Mouse (Mus musculus): ENCODE data around the gene Slc44a3. TPM values are rescaled to one million over a fixed set of nuclear protein-coding genes. Genes with fewer than 3 reads are reported as not detected.

Gene Slc44a3
- polyA plus RNA-seq, 1 experiment = 0.52 TPM

DNA sequence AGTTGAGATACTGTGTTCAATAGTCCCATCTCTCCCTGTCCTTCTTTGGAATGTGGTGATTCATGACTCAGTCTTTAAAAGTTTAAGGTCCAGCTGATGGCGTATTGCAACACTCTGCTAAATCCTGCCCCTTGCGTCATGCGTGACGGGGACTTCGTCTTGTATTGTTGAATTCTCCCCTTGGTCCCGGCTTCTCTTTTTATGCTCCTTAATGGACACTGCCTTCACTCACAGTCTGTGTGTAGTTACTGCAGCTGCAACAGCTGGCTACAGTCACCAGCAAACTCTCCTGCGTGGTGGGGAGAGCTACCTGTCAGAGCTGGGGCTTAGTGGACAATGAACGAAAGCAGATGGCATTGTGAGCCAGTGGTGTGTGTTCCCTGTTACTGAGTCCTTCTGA, 82.7 kb downstream of the Slc44a3 start:
- H3K4me3 ChIP-seq (replicated peaks; ENCODE audit: insufficient read depth, low read depth, low read length) = no peak overlapping the region
- no peak for DNase-seq
- WGBS = 89% methylated on average over 8 of the region's 8 CpGs
- no peak overlapping the region for H3K27ac ChIP-seq (ENCODE audit: insufficient read depth, low read length)
- no peaks in the 10 kb centered on the region for H3K27me3 ChIP-seq (ENCODE audit: control insufficient read depth, insufficient read depth, low read length)
- TF ChIP-seq CTCF (IDR thresholded peaks at IDR 0.05; ENCODE audit: borderline replicate concordance, insufficient read depth, low read depth, low read length) = no peak
- TF ChIP-seq POLR2A (IDR thresholded peaks at IDR 0.05; ENCODE audit: borderline replicate concordance, insufficient read depth, low read length) = no peak
- peaks cover 5% of the 10 kb centered on the region; the same call in 1 of the 2 replicates for H3K4me1 ChIP-seq (ENCODE audit: control insufficient read depth, insufficient read depth, low read length)

DNA sequence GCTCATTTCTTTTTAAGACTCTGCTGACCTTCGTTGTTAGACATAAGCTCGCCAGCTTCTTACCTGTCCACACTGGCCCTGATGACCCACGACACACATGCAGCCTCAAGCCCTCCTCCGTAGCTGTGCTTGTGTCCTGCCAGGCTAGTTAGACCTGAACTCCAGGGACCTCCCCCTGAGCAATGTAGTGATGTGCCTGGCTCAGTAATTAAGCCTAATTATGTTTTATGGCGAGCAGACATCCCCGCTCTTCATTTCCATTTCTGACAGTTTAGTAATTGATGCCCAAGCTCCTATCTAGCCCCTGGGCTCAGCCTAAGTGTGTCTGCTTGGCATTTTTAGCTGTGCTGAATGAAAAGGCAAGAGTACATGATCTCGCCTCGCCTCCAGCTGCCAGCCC, 83.6 kb downstream of the Slc44a3 start:
- no peak for TF ChIP-seq POLR2A (IDR thresholded peaks at IDR 0.05; ENCODE audit: borderline replicate concordance, insufficient read depth, low read length)
- no peak for TF ChIP-seq CTCF (IDR thresholded peaks at IDR 0.05; ENCODE audit: borderline replicate concordance, insufficient read depth, low read depth, low read length)
- no peaks in the 10 kb centered on the region for H3K27me3 ChIP-seq (ENCODE audit: control insufficient read depth, insufficient read depth, low read length)
- H3K4me3 ChIP-seq (replicated peaks; ENCODE audit: insufficient read depth, low read depth, low read length) = no peak overlapping the region
- no peak for DNase-seq
- H3K27ac ChIP-seq (ENCODE audit: insufficient read depth, low read length) = no peak overlapping the region
- H3K4me1 ChIP-seq (ENCODE audit: control insufficient read depth, insufficient read depth, low read length) = peaks cover 5% of the 10 kb centered on the region; the same call in 1 of the 2 replicates
- 68% methylated on average over 8 of the region's 8 CpGs for WGBS

DNA sequence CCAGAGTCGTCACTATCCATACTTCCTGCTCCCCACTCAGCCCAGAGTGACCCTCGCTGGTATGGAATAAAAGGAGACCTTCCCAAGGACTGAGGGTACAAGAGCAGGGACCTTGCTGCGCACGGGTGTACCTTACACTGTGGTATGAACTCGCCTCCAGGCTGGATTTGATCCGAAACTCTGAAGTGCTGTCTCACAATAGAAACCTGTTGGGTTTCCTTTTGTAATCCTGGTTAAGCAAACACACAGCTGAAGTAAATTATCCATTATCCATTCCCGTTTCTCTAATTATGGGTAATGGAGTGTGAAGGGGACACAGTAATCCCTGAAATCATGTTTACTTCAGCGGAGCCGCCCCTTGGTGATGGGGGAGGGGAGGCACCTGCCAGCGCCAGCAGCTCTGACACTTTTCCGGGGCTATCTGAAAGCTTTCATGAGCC, 84.2 kb downstream of the Slc44a3 start:
- Histone ChIP-seq H3K27me3 (ENCODE audit: control insufficient read depth, insufficient read depth, low read length) (no peaks in the 10 kb centered on the region), H3K27ac (ENCODE audit: insufficient read depth, low read length) (no peak overlapping the region), H3K4me3 (replicated peaks; ENCODE audit: insufficient read depth, low read depth, low read length) (no peak overlapping the region), H3K4me1 (ENCODE audit: control insufficient read depth, insufficient read depth, low read length) (peaks cover 5% of the 10 kb centered on the region; the same call in 1 of the 2 replicates)
- DNase-seq = no peak
- no peak for TF ChIP-seq POLR2A (IDR thresholded peaks at IDR 0.05; ENCODE audit: borderline replicate concordance, insufficient read depth, low read length)
- TF ChIP-seq CTCF (IDR thresholded peaks at IDR 0.05; ENCODE audit: borderline replicate concordance, insufficient read depth, low read depth, low read length) = no peak
- WGBS = 35% methylated on average over 11 of the region's 11 CpGs

DNA sequence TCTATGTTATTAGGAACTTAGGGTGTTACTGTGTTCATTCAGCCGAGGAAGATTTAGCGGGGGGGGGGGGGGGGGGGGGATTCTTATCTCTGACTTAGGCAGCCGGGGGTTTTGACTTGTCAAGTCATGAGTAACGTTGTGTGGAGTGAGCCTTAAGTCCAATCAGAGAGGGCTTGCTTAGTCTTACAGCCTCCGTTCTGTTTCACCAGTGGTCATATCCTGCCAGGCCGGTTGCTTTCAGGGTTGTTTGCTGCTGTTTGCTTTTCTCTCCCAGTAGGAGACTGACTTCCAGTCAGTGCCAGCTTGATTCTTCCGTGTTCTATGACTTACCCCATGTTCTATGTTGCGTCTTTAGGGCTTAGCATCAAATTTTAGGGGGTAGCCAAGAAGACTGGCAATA, 85.8 kb downstream of the Slc44a3 start:
- 74% methylated on average over 8 of the region's 8 CpGs for WGBS
- Histone ChIP-seq H3K27me3 (ENCODE audit: control insufficient read depth, insufficient read depth, low read length) (no peaks in the 10 kb centered on the region), H3K27ac (ENCODE audit: insufficient read depth, low read length) (no peak overlapping the region), H3K4me3 (replicated peaks; ENCODE audit: insufficient read depth, low read depth, low read length) (no peak overlapping the region), H3K4me1 (ENCODE audit: control insufficient read depth, insufficient read depth, low read length) (peaks cover 5% of the 10 kb centered on the region; the same call in 1 of the 2 replicates)
- no peak for DNase-seq
- no peak for TF ChIP-seq POLR2A (IDR thresholded peaks at IDR 0.05; ENCODE audit: borderline replicate concordance, insufficient read depth, low read length)

DNA sequence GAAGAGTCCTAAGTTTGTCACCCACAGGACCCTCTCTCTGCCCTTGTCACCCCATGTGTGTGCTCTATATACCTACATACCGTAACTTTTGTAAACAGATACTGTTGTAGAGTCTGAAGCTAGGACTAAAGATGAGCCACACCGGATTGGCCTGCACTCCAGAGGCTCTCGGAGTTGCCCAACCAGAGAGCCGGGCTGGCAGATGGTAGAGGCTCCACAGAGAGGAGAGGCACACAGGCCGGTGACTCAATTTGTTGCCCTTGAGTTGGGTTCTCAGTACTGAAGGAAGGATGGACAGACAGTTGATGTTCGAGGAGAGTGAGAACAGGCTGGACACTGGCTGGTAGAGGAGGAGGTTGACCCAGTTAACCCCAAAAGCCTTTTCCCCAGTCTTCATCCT, 87.8 kb downstream of the Slc44a3 start:
- TF ChIP-seq POLR2A (IDR thresholded peaks at IDR 0.05; ENCODE audit: borderline replicate concordance, insufficient read depth, low read length) (no peak), CTCF (IDR thresholded peaks at IDR 0.05; ENCODE audit: borderline replicate concordance, insufficient read depth, low read depth, low read length) (no peak)
- Histone ChIP-seq H3K4me3 (replicated peaks; ENCODE audit: insufficient read depth, low read depth, low read length) (no peak overlapping the region), H3K27ac (ENCODE audit: insufficient read depth, low read length) (no peak overlapping the region), H3K4me1 (ENCODE audit: control insufficient read depth, insufficient read depth, low read length) (peaks cover 5% of the 10 kb centered on the region; the same call in 1 of the 2 replicates), H3K27me3 (ENCODE audit: control insufficient read depth, insufficient read depth, low read length) (no peaks in the 10 kb centered on the region)
- DNase-seq = no peak
- 85% methylated on average over 6 of the region's 6 CpGs for WGBS

DNA sequence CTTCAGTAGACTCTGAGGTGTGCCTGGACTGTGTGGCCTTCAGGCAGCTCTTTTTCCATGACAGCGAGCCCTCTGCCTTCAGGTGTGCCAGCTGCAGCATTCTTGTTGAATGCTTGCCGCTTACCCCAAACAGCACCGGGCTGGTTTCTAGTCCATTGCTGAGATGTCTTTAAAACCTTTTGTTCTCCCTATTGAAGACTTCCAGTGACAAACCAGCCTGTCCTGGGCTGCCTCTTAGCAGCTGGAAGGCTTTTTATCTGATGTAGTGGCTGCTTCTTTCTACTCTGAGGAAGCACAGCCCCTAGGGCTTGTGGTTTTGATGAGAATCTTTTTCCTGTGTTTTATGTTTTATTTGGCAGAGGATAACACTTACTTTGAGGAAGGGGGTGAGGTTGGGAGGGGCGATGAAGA, 88.3 kb downstream of the Slc44a3 start:
- H3K27ac ChIP-seq (ENCODE audit: insufficient read depth, low read length) = no peak overlapping the region
- H3K27me3 ChIP-seq (ENCODE audit: control insufficient read depth, insufficient read depth, low read length) = no peaks in the 10 kb centered on the region
- peaks cover 5% of the 10 kb centered on the region; the same call in 1 of the 2 replicates for H3K4me1 ChIP-seq (ENCODE audit: control insufficient read depth, insufficient read depth, low read length)
- no peak for DNase-seq
- TF ChIP-seq CTCF (IDR thresholded peaks at IDR 0.05; ENCODE audit: borderline replicate concordance, insufficient read depth, low read depth, low read length) (no peak), POLR2A (IDR thresholded peaks at IDR 0.05; ENCODE audit: borderline replicate concordance, insufficient read depth, low read length) (no peak)
- WGBS = 86% methylated on average over 4 of the region's 4 CpGs
- H3K4me3 ChIP-seq (replicated peaks; ENCODE audit: insufficient read depth, low read depth, low read length) = no peak overlapping the region

DNA sequence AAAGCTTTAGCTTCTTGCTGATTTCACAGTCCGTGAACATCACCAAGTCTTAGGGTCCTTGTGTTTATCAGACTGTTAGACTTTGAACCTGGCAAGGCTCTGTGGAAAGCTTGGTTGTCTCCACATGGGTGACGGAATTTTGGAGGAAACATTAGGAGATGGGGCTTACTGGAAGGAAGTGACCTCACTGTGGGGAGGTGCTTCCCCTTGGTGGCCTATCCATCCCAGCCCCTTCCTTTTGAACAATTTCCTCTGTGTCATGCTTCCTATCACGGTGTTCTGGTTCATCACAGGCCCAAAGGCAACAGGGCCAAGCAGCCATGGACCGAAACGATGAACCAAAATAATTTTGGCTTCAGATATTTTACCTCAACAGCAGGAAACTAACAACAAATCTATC, 89.9 kb downstream of the Slc44a3 start:
- WGBS = 75% methylated on average over 5 of the region's 5 CpGs

DNA sequence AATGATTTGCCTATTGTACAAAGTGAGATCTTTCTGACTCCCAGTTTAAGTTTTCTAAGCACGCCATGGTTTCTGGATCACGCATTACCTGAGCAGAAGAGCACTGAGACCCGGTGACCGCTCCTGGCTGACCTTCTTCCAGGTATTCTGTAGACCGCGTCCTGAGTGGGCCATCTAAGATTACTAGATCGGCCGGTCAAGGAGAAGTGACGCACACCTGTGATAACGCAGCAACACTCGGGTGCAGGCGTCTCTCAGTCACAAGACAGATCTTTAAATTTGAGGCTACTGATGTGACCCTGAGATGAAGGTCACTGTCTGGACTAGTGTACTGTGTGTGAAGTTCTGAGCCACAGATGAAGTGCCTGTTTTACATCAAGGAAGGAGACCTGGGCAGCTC, 90.7 kb downstream of the Slc44a3 start:
- WGBS = 96% methylated on average over 12 of the region's 12 CpGs
- H3K27me3 ChIP-seq (ENCODE audit: control insufficient read depth, insufficient read depth, low read length) = no peaks in the 10 kb centered on the region
- TF ChIP-seq CTCF (IDR thresholded peaks at IDR 0.05; ENCODE audit: borderline replicate concordance, insufficient read depth, low read depth, low read length) (no peak), POLR2A (IDR thresholded peaks at IDR 0.05; ENCODE audit: borderline replicate concordance, insufficient read depth, low read length) (no peak)
- no peak overlapping the region for H3K27ac ChIP-seq (ENCODE audit: insufficient read depth, low read length)
- H3K4me3 ChIP-seq (replicated peaks; ENCODE audit: insufficient read depth, low read depth, low read length) = no peak overlapping the region
- no peak for DNase-seq
- H3K4me1 ChIP-seq (ENCODE audit: control insufficient read depth, insufficient read depth, low read length) = no peaks in the 10 kb centered on the region

More for the DNA sequence above, 89.9 kb downstream of the Slc44a3 start:
- DNase-seq = no peak
- H3K4me1 ChIP-seq (ENCODE audit: control insufficient read depth, insufficient read depth, low read length) = no peaks in the 10 kb centered on the region
- TF ChIP-seq CTCF (IDR thresholded peaks at IDR 0.05; ENCODE audit: borderline replicate concordance, insufficient read depth, low read depth, low read length) (no peak), POLR2A (IDR thresholded peaks at IDR 0.05; ENCODE audit: borderline replicate concordance, insufficient read depth, low read length) (no peak)
- H3K4me3 ChIP-seq (replicated peaks; ENCODE audit: insufficient read depth, low read depth, low read length) = no peak overlapping the region
- no peaks in the 10 kb centered on the region for H3K27me3 ChIP-seq (ENCODE audit: control insufficient read depth, insufficient read depth, low read length)
- no peak overlapping the region for H3K27ac ChIP-seq (ENCODE audit: insufficient read depth, low read length)
